Mouse (Mus musculus) left cerebral cortex, postnatal 36 days (tissue): ENCODE results near the gene Pdhb. TPM values are rescaled to one million over a fixed set of nuclear protein-coding genes. Genes with fewer than 3 reads are reported as not detected.

Source experiments
- DNase-seq, 2 experiments: peaks; one replicate each; pipeline ENCODE4 v3.0.0; 2021 to 2022; ENCODE audit warnings: low spot score in 2 of 2, mixed read lengths in 1 of 2
- intact Hi-C: fragments of 180-260 bp; cut with DNase I; formaldehyde crosslinking; loops from one replicate; pipeline ENCODE4 v1.15.1; 2025
- total RNA-seq, 2 experiments: library from RNA; stranded (reverse); gene quantifications; 2 replicates each; pipeline ENCODE4 v1.2.3; 2021

The Pdhb gene
- 100 to 1,000 TPM; 160 to 164 TPM for total RNA-seq

DNA sequence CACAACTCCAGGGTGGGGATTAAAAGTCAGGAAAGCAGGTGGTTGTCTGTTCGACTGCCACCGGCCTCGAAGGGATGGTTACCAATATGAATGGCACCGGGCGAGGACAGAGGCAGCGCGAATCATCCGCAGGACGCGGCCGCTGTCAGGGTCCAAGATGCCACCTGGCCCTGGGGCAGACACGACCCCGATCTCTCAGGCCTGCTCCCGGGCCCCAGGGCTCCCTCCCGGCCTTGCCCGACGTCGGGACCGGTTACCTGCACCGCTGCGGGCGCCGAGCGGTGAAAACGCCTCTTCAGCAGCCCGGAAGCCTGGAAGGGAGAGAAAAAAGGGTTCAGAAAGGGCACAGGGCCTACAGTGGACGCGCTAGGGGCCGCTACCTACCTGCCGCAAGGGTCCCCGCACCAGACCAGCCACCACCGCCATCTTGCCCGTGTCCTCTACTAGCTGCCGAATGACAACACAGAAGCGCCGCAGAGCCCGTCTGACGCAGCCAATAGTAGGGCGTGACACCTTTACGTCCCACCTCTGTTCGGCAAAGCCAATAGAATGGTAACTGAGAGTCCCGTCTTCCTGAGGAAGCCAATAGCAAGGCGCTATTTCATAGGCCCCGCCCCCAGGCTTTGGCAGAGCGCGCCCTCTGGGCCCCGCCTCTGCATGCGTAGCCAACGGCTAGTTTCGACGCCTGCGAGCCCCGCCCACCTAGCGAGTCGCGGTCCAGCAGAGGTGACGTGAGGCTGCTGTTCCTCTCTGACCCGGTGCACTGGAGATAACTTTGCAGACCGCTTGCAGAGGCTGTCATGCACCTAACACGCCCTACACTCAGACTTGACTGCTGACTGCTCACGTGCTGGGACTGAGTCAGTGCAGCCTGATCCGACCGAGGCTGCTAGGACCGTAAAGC is at the start of gene Pdhb:
Gene Pdhb (minus strand): TSS at position 519 of the 904 bp plus-strand sequence.
- intact Hi-C loops, result loop anchor here (1.0 to 5.0 kb wide), 2 partner anchors 41 to 175 kb away; no protein-coding TSS in a partner anchor
- DNase-seq, result peak; percentile 98 to 99

- DNase-seq, result no peak
- intact Hi-C loops, result no loop called here
These were observed 49.7 kb upstream of the Pdhb start for GRCm38 (mm10) chr14:8222561-8222960.

DNA sequence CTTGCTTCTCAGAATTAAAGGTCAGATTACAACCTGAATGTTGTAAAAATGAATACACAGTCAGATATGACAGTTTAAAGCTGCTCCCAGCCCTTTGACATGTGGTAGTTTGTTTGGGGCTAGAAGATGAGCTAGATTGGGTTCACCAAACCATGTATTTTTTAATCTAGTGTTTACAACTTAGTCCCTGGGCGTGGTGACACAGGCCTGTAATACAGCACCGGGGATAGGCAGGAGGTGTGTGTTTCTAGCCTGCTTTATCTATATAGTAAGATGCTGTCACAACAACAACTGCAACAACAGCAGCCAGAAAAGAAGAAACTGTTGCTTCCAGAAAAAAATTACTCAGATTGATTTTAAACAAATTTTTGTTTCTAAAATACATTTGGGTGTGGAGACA is 48.1 kb upstream of the Pdhb start:
- intact Hi-C loops, result no loop called here
- DNase-seq, result no peak

DNA sequence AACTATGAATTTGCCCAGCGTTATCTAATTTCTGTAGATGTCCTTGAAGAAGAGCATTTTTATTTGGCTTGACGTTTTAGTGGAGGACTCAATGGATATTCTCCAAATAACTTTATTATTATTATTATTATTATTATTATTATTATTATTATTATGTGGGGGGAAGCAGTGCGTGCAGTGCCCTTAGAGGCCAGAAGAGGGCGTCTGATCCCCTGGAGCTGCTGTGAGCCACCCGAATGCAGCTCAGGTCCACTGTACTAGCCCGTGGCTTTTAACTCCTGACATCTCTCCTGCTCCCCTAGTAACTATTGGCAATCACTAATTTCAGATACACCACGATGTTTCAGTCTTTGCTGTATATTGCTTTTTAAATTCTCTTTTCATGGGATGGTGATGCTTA is 47.5 kb upstream of the Pdhb start:
- DNase-seq, result no peak
- intact Hi-C loops, result no loop called here

DNA sequence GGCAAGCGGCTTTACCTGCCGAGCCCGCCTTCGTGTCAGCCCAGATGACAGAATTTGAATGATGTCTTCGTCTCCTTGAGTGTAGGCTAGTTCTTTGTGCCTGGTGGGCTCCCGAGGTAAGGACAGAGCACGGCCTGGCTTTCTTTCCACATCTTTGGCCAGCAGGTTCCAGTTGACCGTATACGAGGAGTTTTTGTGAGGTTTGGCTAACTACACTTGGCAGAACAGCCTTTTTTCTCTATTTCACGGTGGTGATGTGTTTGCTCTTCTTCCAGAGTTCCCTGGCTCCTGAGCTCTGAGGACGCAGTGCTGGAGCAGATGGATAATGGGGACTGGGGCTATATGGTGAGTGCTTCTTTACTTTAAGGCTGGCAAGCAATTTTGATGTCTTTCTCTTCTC is 47.1 kb upstream of the Pdhb start:
- intact Hi-C loops, result loop anchor here (5.0 kb wide), 1 partner anchor 138 kb away; the partner anchor contains the start of gene Rpp14
- no peak for DNase-seq

- intact Hi-C loops, result loop anchor here (5.0 kb wide), 1 partner anchor 137 kb away; the partner anchor contains the start of gene Rpp14
- no peak for DNase-seq
These were observed 46.0 kb upstream of the Pdhb start for GRCm38 (mm10) chr14:8218730-8219380.

- DNase-seq, result no peak
- intact Hi-C loops, result loop anchor here (5.0 kb wide), 1 partner anchor 136 kb away; the partner anchor contains the start of gene Rpp14
These were observed 45.4 kb upstream of the Pdhb start for GRCm38 (mm10) chr14:8218238-8218637.

DNA sequence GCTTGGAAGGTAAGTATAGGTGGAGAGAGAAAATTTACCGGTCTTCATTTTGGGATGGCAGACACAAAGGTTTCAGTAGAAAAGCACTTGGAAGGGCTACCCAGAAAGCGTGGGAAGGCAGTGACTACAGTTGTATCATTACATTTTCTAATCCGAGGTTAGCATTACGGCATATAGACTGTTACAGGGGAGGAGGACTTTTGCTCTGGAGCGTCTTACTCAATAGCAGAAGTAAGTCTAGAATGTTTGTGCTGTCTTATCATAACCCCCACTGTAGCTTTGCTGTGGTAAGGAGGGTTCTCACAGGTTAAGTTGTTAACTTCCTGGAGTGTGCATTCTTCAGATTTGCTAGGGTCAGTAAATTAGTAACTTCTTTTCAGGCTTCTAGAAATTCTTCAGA is 43.3 kb upstream of the Pdhb start:
- DNase-seq, result no peak
- intact Hi-C loops, result loop anchor here (5.0 kb wide), 1 partner anchor 134 kb away; the partner anchor contains the start of gene Rpp14

- no peak for DNase-seq
- intact Hi-C loops, result loop anchor here (5.0 kb wide), 1 partner anchor 133 kb away; the partner anchor contains the start of gene Rpp14
These were observed 42.5 kb upstream of the Pdhb start for GRCm38 (mm10) chr14:8215208-8215778.

- peak; percentile 77 to 78 for DNase-seq
- intact Hi-C loops, result loop anchor here (5.0 kb wide), 1 partner anchor 132 kb away; the partner anchor contains the start of gene Rpp14
These were observed 41.7 kb upstream of the Pdhb start for GRCm38 (mm10) chr14:8214299-8215207.

DNA sequence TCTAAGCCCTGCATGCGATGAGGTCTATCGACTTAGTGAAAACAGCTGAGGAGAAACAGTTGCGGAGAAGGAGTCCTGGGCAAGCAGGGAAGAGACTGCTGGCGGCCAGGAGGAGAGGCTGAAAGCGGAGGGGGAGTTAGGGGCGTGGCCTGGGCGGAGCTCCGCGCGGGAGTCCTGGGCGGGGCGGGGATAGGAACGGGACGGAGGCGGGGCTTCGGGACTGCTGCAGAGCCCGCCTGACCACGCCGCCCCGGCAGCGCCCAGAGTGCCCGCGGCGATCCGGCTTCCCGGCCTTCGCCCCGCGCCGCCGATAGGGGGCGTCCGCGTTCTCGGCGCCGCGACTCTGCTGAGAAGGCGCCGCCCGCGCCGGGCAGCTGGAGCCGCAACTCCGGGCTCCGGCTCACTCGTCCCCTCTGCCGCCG is 41.0 kb upstream of the Pdhb start, which contains the start of gene Kctd6:
Gene Kctd6 (plus strand): TSS at position 338 of the 422 bp plus-strand sequence.
- intact Hi-C loops, result loop anchor here (1.0 kb wide), 1 partner anchor 41 kb away; the partner anchor contains the start of gene Pdhb
- peak; percentile 97 to 98 for DNase-seq

- intact Hi-C loops, result loop anchor here (1.0 kb wide), 1 partner anchor 40 kb away; the partner anchor contains the start of gene Pdhb
- DNase-seq, result no peak
These were observed 40.2 kb upstream of the Pdhb start for GRCm38 (mm10) chr14:8212996-8213395.

- DNase-seq, result no peak
- intact Hi-C loops, result loop anchor here (2.0 kb wide), 1 partner anchor 57 kb away; no protein-coding TSS in a partner anchor
These were observed 37.1 kb upstream of the Pdhb start for GRCm38 (mm10) chr14:8209896-8210295.

DNA sequence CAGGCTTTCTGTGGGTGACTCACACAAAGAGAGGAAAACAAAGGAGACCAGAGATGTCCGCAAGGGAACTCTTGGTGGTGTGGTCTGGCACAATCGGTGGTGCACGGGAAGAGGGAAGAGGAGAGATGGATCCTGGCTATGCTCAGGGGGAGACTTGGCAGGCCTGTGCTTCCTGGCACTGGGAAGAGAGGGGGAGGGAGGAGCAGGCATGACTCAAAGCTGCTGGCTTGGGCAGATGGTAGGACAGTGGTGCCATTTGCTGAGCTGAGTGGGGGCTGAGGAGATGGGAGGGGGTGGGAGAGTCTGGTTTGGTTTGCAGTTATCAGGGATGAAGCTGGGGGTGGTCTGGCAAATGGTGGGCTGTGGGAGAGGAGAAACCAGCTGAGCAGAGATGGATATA is 36.1 kb upstream of the Pdhb start:
- intact Hi-C loops, result loop anchor here (2.0 kb wide), 1 partner anchor 56 kb away; no protein-coding TSS in a partner anchor
- DNase-seq, result peak; percentile 84 to 85

- no peak for DNase-seq
- intact Hi-C loops, result no loop called here
These were observed 34.7 kb upstream of the Pdhb start for GRCm38 (mm10) chr14:8207543-8207942.

DNA sequence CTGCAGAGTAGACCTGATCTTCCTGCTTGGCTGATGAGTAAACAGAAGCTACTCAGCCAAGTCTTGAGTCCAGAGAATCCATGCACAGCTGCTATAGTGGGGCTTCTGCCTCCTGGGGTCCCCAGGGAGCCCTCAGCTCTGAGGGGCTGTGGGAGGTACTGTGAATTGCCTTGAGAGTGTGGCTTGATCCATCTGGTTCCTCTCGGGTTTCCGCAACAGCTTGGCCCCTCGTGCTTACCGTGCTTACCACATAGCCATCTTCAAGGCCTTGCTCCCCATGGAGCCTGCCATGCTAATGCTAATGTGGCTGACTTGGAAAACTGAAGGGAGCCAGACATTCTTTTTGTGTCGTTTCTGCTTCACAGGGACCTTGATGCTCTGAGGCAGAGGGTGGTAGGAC is 34.3 kb upstream of the Pdhb start:
- intact Hi-C loops, result no loop called here
- DNase-seq, result no peak

GRCm38 (mm10) chr14:8206179-8206910 is 33.5 kb upstream of the Pdhb start:
- intact Hi-C loops, result no loop called here
- DNase-seq, result peak in 1 of 2 experiments; percentile 56

DNA sequence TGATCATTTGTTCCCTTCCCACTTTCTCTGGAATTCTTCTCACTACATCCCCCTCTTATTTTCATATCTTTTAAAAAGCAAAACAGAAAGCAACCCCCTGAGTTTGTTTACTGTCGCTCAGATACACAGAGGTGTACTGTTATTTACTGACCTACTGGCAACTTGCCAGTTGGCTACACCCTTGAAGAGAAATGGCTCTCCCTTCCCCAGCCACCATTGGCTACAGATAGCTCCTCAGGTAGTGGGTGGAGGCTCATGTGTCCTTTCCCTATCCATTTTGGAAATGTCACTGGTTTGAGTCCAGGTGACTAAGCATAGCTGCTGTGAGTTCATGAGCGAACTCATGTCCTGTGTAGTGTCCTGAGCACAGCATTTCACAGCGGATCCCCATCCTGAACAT is 28.9 kb upstream of the Pdhb start:
- DNase-seq, result no peak
- intact Hi-C loops, result no loop called here
